Mouse (Mus musculus): ENCODE measurements around the gene Robo2.
"Not testable (repeated sequence)": the region's sequence is repeated elsewhere in the genome, so short reads cannot be mapped to it uniquely, and the experiment has no call there.

The Robo2 gene

GRCm38 (mm10) chr16:74200024-74200703 is 211.5 kb downstream of the Robo2 start:
- no peak for DNase-seq

GRCm38 (mm10) chr16:74192979-74193554 is 218.6 kb downstream of the Robo2 start:
- no peak for DNase-seq

GRCm38 (mm10) chr16:74191621-74192020 is 220.0 kb downstream of the Robo2 start:
- DNase-seq = no peak

GRCm38 (mm10) chr16:74182509-74183113 is 229.0 kb downstream of the Robo2 start:
- no peak for DNase-seq

- no peak for DNase-seq
Observed at GRCm38 (mm10) chr16:74172673-74173072, 239.0 kb downstream of the Robo2 start.

- no peak for DNase-seq
Observed at GRCm38 (mm10) chr16:74169642-74170041, 242.0 kb downstream of the Robo2 start.

- DNase-seq = no peak
Observed at GRCm38 (mm10) chr16:74169121-74169520, 242.5 kb downstream of the Robo2 start.

- DNase-seq = no peak
Observed at GRCm38 (mm10) chr16:74167832-74168231, 243.8 kb downstream of the Robo2 start.

- no peak for DNase-seq
Observed at GRCm38 (mm10) chr16:74162041-74162440, 249.6 kb downstream of the Robo2 start.

GRCm38 (mm10) chr16:74159189-74159588 is 252.4 kb downstream of the Robo2 start:
- DNase-seq = no peak

- DNase-seq = no peak
Observed at GRCm38 (mm10) chr16:74136181-74136580, 275.4 kb downstream of the Robo2 start.

- no peak for DNase-seq
Observed at GRCm38 (mm10) chr16:74132833-74133232, 278.8 kb downstream of the Robo2 start.

- no peak for DNase-seq
Observed at GRCm38 (mm10) chr16:74131370-74131769, 280.3 kb downstream of the Robo2 start.

GRCm38 (mm10) chr16:74128443-74128983 is 283.1 kb downstream of the Robo2 start:
- DNase-seq = no peak

- no peak for DNase-seq
Observed at GRCm38 (mm10) chr16:74113155-74113554, 298.5 kb downstream of the Robo2 start.

- DNase-seq = no peak
Observed at GRCm38 (mm10) chr16:74111101-74111500, 300.5 kb downstream of the Robo2 start.

- DNase-seq = not testable (repeated sequence)
Observed at GRCm38 (mm10) chr16:74104449-74104848, 307.2 kb downstream of the Robo2 start.

GRCm38 (mm10) chr16:74092997-74093801 is 318.4 kb downstream of the Robo2 start:
- DNase-seq = no peak

GRCm38 (mm10) chr16:74089951-74090350 is 321.7 kb downstream of the Robo2 start:
- DNase-seq = no peak

- DNase-seq = no peak
Observed at GRCm38 (mm10) chr16:74084188-74084587, 327.4 kb downstream of the Robo2 start.

- DNase-seq = no peak
Observed at GRCm38 (mm10) chr16:74072671-74073070, 339.0 kb downstream of the Robo2 start.

GRCm38 (mm10) chr16:74070628-74071027 is 341.0 kb downstream of the Robo2 start:
- no peak for DNase-seq

GRCm38 (mm10) chr16:74065958-74066357 is 345.7 kb downstream of the Robo2 start:
- DNase-seq = no peak

Data from cerebellum, adult 8-10 months (tissue).